Mouse (Mus musculus) WW6 (cell line): ENCODE measurements at regions not wholly inside any gene's neighbourhood (a gene's known extent, or its start where the extent isn't known, plus 50 kb on each side); places are given as distances from the start of the nearest gene placed in this dataset.

Experiments
- DNase-seq: peaks from one replicate; pipeline ENCODE4 v3.0.0-alpha.2; 2013; ENCODE audit warnings: low read depth, low spot score

DNA sequence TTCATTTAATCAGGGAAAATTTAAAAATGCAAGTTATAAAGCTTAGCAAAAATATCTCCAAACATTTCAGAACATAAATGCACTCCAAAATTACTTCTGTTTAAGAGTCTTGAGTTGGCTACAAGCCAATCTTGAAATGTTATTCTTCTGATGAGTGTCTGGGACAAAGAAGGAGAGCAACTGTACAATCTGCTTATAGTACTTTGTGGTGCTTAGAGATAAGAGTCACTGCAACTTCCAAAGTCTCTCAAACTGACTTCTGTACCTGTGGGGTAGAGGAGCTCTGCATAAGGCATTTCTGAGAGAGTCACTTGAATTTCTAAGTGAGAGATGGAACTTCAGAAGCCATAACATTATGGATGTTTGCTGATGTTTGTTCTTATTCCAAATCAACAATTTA, 374.2 kb downstream of the Gpd2 start:
- DNase-seq, result no peak

DNA sequence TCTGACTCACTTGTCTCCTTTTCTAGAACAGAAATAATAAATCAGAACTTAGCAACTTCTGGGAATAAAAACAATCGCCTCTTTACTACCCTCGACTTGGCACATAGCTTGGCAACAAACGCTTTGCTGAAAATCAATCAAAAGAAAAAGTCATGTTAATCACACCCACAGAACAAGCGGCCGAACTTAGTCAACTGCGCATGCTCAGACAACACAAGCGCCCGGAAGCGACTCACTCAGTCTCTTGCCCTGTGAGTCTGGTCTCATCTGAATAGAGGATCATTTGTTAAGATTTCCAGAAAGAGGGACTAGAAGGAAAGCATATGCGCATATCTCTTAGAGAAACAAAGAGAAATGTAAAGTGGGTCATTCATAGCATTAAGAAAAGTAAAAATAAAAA, 375.8 kb downstream of the Gpd2 start:
- DNase-seq, result no peak

DNA sequence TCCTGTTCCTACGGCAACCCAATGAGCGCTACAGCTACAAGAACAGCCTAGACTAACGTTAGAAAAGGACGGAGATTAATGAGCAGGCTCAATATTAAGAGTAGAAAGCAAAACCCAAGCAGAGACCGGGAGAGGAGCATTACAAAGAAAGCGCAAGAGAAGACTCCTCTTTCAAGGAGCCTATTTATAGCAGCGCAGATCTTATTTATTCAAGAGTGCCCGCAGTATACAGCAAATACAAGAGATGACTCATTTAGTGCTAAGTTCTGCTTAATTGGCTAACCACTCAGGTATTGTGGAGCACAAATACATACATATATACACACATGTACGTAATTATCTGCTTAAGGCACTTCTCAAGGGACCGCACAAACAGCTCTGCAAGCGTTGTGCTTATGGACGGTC, 377.2 kb downstream of the Gpd2 start:
- DNase-seq, result no peak

DNA sequence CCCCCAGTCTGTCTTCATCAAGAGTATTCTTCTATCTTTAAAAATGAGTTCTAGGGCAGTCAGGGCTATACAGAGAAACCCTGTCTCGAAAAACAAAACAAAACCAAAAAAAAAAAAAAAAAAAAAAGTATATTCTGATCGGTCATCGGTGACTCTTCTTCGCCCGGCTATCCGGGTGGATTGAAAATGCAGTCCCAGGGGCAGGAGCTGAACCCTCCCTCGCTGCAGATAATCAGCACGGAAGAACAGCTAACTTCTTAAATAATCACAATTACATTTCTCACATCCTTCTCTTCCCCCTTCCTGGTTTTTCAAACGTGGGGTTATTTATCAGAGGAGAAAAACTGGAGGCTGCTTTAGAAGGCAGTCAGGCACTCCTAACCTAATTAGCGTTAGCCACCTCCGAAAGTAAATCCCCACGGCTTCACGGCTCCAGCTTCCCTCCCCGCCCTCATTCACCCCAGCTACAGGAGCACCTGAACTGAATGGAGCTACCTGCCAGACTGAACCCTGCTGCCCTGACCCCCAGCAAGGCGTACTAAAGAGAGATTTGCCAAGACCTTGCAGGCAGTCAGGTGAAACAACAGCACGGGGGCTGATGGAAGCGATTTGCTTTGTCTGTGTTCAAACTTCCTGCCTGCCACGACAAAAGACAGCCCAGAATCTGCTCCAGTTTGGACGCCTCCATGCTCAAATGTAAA, 379.2 kb downstream of the Gpd2 start:
- DNase-seq, result no peak

DNA sequence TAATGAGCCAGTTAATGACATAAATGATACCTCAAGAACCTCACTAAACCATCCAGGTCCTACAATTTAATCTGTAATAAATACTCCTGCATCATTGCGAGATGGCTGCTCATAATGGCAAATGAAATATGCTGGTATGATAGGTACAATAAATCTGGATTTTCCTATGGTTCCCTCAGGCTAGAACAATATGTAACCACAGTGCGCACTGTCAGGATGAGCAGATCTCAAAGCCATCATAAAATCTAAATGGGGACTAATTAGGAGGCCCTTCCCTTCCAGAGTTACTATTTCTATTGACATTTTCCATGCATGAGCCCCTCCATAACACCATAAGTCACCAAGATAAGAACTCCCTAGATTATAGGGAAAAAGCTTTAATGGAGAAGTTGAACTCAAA, 379.8 kb downstream of the Gpd2 start:
- no peak for DNase-seq

DNA sequence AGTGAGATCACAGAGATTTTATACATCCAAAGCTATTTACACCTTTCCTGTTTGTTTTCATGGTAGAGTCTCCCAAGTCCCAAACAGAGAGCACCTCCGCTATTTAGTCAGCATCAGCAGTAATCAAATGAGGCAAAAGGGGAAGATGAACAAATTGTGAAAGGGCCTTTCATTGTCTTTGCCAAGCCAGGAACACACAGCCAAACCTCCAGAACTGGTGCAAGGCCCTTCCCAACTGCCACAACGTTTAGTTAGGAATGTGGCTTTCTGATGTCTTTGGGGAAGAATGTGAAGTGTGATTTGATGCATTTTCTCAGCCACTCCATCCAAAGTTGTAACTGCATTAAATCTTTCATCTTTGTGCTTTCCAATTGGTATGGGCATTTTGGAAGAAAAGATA, 353.6 kb upstream of the Galnt5 start:
- no peak for DNase-seq

DNA sequence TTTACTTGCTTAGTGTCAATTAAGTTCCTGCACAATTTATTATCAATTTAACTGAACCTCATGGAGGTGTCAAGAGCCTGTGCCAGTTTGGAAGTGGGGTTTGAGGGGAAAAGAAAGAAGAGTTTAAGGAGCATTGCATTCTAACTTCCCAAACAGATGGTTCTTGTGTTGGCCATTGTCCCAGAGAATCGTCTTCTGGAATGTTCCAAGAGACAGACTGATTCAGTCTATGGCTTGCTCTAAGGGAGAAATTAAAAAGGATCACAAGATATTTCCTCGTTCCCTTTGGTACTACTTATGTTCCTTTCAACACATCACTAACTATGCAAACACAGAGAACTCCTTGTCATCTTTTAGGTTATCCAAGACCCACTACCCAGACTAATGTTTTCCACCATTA, 353.1 kb upstream of the Galnt5 start:
- no peak for DNase-seq

DNA sequence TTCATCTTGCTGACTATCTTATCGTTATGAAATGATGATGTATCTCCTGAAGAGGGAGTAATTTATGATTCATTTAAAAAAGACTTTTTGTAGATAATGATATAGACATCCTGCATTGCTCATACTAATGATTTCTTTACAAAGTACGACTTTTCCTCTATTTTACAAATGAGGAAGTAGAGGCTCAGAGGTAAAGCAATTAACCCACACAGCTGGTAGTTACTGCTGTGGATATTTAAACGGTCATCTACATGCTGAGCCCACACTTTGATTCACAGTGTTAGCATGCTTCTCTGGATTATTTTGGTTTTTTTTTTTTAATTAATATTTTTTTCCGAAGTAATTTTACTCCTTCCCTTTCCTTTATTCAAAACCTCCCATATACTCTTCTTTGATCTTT, 348.7 kb upstream of the Galnt5 start:
- no peak for DNase-seq

DNA sequence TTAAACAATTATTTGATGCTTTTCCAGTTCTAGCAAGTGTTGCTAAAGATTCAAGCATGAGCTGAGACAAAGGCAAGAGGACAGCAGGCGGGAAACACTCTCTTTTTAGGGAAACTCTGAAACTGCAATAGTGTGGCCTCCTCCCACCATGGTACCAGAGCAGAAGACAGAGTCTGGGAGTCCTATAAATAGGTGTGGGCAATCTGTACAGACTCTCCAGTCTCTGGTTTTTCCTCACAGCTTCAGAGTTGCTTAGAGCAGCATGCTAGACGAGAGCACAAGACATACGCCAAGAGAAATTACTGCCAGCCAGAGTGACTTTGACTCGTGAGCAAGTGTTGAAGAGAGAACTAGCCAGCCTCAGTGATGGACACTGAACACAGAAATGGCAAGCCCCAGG, 340.3 kb upstream of the Galnt5 start:
- no peak for DNase-seq

DNA sequence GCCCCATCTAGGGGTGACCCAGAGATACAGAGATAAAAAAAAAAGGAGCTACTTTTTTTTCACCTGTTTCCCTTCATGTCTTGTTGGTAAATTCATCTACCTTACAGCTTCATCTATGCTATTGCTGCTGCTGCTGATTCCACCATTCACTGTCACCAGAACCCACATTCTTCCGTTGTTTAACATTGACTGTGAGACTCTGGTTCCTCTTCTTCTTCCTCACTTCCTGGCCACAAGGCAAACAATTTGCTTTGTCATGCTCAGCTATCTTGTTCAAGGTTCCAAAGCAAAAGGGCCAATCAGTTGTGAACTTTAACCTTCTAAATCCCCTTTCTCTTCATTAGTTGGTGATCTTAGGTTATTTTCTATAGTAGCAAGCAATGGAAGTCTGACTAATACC, 335.8 kb upstream of the Galnt5 start:
- no peak for DNase-seq

DNA sequence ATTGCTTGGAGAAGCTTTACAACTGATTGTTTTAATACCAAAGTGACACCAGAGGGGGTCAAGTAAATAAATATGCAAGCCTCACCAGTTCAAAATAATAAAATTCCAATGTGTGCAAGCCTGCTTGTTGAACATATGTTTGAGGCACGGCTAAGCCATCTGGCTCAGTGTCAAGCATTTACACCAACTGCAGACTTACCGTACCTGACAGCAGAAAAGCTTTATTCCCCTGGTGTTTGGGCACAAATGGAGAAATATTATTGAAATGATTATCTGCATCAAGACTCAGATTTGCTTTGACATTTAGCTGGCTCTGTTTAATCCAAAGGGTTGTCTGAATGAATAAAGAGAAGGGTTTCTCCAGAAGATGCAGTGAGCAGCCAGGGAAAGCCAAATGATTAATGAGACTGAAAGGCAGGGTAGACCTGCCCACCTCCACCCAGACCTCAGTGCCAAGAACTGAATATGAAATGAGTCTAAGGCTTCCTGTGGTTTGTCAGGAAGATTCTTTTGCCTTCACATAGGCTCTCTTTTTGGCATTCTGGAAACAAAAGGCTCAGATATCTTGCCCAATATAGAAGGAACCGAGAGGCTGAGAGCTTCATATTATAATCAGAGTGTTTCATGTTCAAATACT, 325.6 kb upstream of the Galnt5 start:
- DNase-seq, result no peak

DNA sequence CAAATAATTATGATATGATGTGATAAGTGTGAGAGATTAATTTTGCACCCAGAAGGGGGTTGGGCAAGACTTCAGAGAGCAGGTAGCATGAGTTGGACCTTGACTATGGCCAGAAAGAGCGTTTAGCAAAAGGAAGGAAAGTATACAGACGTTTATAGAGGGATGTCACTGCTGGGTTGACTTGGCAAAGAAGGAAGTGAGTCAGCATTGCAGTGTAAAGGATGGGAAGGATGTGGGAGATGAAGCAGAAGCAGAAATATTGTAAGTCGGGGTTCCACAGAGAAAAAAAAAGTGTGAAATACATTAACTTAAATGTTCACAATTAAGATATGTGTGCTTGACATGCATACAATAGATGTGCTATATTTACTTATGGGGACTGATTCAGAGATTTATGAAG, 307.8 kb upstream of the Galnt5 start:
- no peak for DNase-seq

DNA sequence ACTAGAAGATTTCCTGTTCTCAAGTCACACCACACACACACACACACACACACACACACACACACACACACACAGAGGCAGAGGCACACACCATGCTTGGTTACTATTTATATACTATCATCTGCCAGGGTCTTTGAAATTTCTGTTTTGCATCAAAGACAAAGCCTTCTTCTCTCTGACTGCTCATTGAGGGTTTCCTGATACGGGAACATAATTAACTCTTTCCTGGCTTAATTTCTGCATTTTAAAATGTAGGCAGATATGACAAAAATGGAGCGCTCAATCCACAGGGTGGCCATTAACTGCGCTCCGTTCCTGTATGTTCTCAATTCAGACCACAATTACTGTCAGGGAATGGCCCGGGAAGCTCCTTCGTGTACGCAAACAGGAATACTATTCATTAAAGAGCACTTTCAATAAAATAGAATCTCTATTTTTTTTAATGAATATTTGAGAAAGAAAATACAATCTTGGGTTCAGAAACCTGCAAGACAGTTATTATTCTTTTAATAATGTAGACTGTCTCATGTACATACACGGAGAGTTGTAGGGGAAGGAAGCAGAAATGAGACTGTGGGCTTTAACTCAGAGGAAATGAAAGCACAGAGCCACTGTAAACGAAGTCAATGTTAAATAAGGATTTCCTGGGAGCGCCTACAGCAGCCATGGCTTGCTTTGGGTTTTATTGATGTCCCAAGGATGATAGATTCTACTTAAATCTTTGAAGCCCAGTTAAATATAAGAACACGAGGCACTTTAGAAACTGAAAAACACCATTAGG, 300.5 kb upstream of the Galnt5 start:
- DNase-seq, result no peak

DNA sequence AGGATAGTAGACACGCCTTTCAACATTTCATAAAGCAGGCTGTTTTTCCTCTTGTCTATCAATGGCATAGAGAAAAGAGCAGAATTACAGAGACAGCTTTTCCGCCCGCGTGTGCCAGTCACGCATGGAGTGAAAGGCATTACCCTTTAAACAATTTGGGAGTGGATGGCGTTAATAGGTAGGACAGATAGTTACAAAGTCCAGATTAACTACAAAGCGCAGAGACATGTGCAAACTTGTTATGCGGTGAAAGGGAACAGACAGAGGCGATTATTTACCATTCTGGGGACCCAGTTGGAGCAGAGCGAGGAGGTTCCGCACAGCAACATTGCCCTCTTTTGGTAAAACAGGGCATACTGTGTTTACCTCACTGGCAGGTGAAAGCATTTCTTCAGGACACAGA, 299.0 kb upstream of the Galnt5 start:
- DNase-seq, result peak; percentile 11

DNA sequence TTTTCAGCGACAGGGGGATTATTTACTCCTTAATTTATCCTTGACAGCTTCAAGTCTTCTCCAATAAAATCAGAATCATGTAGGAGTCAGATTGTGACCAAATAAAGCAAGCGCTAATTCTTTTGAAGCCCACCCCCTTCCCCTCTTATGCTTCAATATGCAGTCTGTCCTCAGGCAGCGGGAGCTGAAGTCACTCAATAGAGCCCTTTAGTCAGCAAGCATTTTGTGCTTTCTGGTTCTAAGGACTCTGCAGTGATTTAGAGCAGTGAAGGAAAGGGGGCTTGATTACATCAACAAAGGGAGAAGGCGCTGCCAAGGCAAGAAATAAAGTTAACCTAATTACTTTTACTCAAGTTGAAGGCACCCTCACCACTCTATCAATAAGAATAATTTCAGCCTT, 298.5 kb upstream of the Galnt5 start:
- no peak for DNase-seq

DNA sequence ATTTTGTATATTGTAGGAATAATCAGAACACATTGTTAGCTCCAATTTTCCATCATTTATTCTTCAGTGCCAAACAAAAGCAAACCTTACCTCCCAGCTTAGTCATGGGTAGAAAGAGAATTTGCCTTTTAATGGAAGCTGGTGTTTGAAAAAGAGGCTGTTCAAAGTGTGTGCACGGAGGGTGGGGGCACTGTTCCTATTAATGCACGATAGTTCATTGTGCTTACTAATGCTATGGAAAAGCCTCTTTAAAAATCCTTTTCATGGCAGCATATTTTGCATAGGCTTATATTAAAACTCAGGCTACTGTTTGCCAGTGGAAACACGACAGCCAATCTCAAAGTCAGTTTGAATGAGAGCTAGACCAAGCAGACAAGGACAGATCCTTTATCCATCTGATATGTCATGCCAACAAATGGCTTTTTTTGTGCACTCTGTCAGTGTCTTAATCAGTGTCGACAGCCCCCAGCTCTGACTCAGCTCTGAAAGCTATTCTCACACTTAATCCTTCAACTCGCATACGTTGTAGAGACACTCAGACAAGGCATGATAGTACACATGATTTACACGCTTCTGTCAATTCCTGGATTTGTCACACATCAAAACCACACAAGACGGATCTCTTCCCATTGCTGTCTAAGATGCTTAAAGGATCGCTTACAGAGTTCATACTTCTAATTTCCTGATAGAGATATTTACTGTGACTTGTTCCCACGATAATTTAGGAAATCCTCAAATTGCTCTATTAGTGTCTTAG, 280.8 kb upstream of the Galnt5 start:
- no peak for DNase-seq
